Mouse (Mus musculus): Measurements from ENCODE around the gene Cd34.

DNA sequence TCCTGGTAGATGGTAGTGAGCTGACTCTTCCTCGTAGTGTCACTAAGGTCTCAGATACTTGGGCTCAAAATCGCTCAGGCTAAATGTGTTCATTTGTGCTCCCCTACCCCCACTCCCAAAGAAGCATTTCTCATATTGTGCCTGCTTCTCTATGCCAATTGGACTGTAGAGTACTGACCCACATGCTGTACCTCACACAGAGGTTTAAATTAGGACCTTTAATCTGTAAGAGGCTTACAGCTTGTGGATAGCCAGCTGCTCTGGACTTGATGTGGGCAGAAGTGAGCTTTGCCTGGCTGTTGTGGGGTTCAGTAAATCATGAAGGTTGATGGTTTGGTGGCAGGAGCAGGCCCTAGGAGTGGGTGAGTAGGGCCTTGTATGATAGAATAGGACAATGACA is 52.4 kb downstream of the Cd34 start:
- TF ChIP-seq POLR2A (IDR thresholded peaks at IDR 0.05; ENCODE audit: control insufficient read depth in 1 of 2, insufficient read depth in 1 of 2, low read depth in 1 of 2, low read length in 2 of 2, poor library complexity in 1 of 2) = no peak
- TF ChIP-seq CTCF (IDR thresholded peaks at IDR 0.05 in 2 of 3, conservative IDR thresholded peaks at IDR 0.05 in 1 of 3; ENCODE audit: control insufficient read depth in 1 of 3, insufficient read depth in 1 of 3, low read depth in 2 of 3, low read length in 3 of 3, poor library complexity in 1 of 3, severe bottlenecking in 1 of 3) = no peak
- no peak for TF ChIP-seq CHD2 (IDR thresholded peaks at IDR 0.05; ENCODE audit: low read length)
- TF ChIP-seq RCOR1 (IDR thresholded peaks at IDR 0.05; ENCODE audit: low read depth, low read length) = no peak

Measured in MEL (cell line).